Mouse (Mus musculus): ENCODE results near the gene Vmn1r219.
"Not testable (repeated sequence)": the region's sequence is repeated elsewhere in the genome, so short reads cannot be mapped to it uniquely, and the experiment has no call there.

The Vmn1r219 gene

GRCm38 (mm10) chr13:23159012-23159411, at the start of gene Vmn1r219:
Gene Vmn1r219, plus strand, starts transcription at chr13:23159312.
- no peak for DNase-seq

- not testable (repeated sequence) for DNase-seq
Observed at GRCm38 (mm10) chr13:23118126-23118525, 41.0 kb upstream of the Vmn1r219 start, which contains the start of gene Vmn1r217. Gene Vmn1r217, minus strand, starts transcription at chr13:23118226.

GRCm38 (mm10) chr13:23120611-23121010, 38.5 kb upstream of the Vmn1r219 start:
- no peak for DNase-seq

GRCm38 (mm10) chr13:23133099-23133498, 26.0 kb upstream of the Vmn1r219 start, which contains the start of gene Vmn1r218:
Gene Vmn1r218, plus strand, starts transcription at chr13:23133155.
- no peak for DNase-seq

- DNase-seq: no peak
Observed at GRCm38 (mm10) chr13:23133501-23133900, 25.6 kb upstream of the Vmn1r219 start.

- DNase-seq: no peak
Observed at GRCm38 (mm10) chr13:23138880-23139279, 20.2 kb upstream of the Vmn1r219 start.

GRCm38 (mm10) chr13:23157848-23158247, 1.3 kb upstream of the Vmn1r219 start:
- no peak for DNase-seq

GRCm38 (mm10) chr13:23166471-23166870, 7.4 kb downstream of the Vmn1r219 start:
- DNase-seq: not testable (repeated sequence)

GRCm38 (mm10) chr13:23187875-23188274, 28.8 kb downstream of the Vmn1r219 start, which contains the start of gene Vmn1r220:
Gene Vmn1r220, minus strand, starts transcription at chr13:23187975.
- DNase-seq: no peak

GRCm38 (mm10) chr13:23203885-23204284, 44.8 kb downstream of the Vmn1r219 start:
- DNase-seq: not testable (repeated sequence)

- DNase-seq: not testable (repeated sequence)
Observed at GRCm38 (mm10) chr13:23213827-23214226, 54.7 kb downstream of the Vmn1r219 start, which contains the start of gene Vmn1r221. Gene Vmn1r221, plus strand, starts transcription at chr13:23214127.

All from right cerebral cortex, postnatal 25 days (tissue).